Mouse (Mus musculus) adrenal gland, postnatal 14 days (tissue): Measurements from ENCODE around the gene Abcb8. TPM values are rescaled to one million over a fixed set of nuclear protein-coding genes. Genes with fewer than 3 reads are reported as not detected.

Source experiments
- DNase-seq: peaks from one replicate; pipeline ENCODE4 v3.0.0; 2021; ENCODE audit warnings: mixed read lengths
- total RNA-seq: library from RNA; stranded (reverse); gene quantifications from 2 replicates; pipeline ENCODE4 v1.2.3, GENCODE M21; 2021

The Abcb8 gene
- total RNA-seq, 1 experiment from 2014 or later = 80.9 TPM

- peak; percentile 64 for DNase-seq
Measured at GRCm38 (mm10) chr5:24455076-24455475, 61.6 kb downstream of the Abcb8 start.

GRCm38 (mm10) chr5:24455613-24456012 is 62.1 kb downstream of the Abcb8 start:
- no peak for DNase-seq

Other genes with a start within 250 kb of the Abcb8 start
- 7.7 and 7.9 TPM in 2 replicates for gene Nupl2, start 228.7 kb upstream of the Abcb8 start, total RNA-seq
- 10.7 and 11.1 TPM in 2 replicates for gene Kcnh2, start 42.1 kb upstream of the Abcb8 start, total RNA-seq
- 16.8 and 18.3 TPM in 2 replicates for gene Nos3, start 28.9 kb upstream of the Abcb8 start, total RNA-seq
- gene Atg9b, start 1.5 kb upstream of the Abcb8 start, total RNA-seq = 0.41 and 0.60 TPM in 2 replicates
- 1.1 TPM in 1 of 2 replicates, not detected in the other for gene Asic3, start 19.7 kb downstream of the Abcb8 start, total RNA-seq
- 38.5 and 38.7 TPM in 2 replicates for gene Cdk5, start 29.9 kb downstream of the Abcb8 start, total RNA-seq
- 57.6 and 60.5 TPM in 2 replicates for gene Slc4a2, start 30.2 kb downstream of the Abcb8 start, total RNA-seq
- 113 and 122 TPM in 2 replicates for gene Fastk, start 51.6 kb downstream of the Abcb8 start, total RNA-seq
- gene Tmub1, start 54.2 kb downstream of the Abcb8 start, total RNA-seq = 8.6 and 10.6 TPM in 2 replicates
- 64.0 and 72.0 TPM in 2 replicates for gene Agap3, start 58.5 kb downstream of the Abcb8 start, total RNA-seq
- not detected in 2 replicates for gene Gbx1, start 133.5 kb downstream of the Abcb8 start, total RNA-seq
- gene Asb10, start 147.3 kb downstream of the Abcb8 start, total RNA-seq = 0.15 and 0.19 TPM in 2 replicates
- gene 4931409K22Rik, start 163.1 kb downstream of the Abcb8 start, total RNA-seq = not detected in 2 replicates
- gene Abcf2, start 183.8 kb downstream of the Abcb8 start, total RNA-seq = 59.3 and 67.0 TPM in 2 replicates
- gene Chpf2, start 193.1 kb downstream of the Abcb8 start, total RNA-seq = 32.3 and 44.0 TPM in 2 replicates
- gene Smarcd3, start 230.7 kb downstream of the Abcb8 start, total RNA-seq = 15.5 and 24.3 TPM in 2 replicates